Mouse (Mus musculus) B cell, adult 62 days (primary cell): ENCODE data around the gene Zfp292. TPM values are rescaled to one million over a fixed set of nuclear protein-coding genes. Genes with fewer than 3 reads are reported as not detected.

Experiments used
- total RNA-seq: library from RNA; stranded (reverse); gene quantifications from 4 replicates; pipeline ENCODE4 v1.2.4, GENCODE M21; 2023

Zfp292 gene
- 61.8 to 63.1 TPM (median 62.0 TPM) in 4 replicates for total RNA-seq

DNA sequence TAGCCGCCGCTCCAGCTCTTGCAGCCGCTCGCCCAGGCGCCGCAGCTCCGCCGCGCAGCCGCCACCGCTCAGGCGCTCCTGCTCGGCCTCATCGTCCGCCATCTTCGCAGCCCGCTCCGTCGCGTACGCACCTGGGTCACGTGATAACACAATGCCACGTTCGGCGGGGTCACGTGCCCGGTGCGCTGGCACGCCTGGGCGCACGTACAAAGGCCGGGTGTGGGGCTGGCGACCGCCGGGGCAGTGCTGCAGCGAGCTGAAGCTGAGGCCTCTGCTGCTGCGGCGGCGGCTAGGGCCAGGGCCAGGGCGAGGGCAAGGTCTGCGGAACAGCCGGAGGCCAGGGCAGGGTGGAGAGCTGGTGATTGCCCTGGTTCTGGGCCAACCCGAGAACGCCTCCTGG is at the start of gene Zfp292:
Zfp292 (minus strand) TSS at position 143 of the 400 bp plus-strand sequence.

DNA sequence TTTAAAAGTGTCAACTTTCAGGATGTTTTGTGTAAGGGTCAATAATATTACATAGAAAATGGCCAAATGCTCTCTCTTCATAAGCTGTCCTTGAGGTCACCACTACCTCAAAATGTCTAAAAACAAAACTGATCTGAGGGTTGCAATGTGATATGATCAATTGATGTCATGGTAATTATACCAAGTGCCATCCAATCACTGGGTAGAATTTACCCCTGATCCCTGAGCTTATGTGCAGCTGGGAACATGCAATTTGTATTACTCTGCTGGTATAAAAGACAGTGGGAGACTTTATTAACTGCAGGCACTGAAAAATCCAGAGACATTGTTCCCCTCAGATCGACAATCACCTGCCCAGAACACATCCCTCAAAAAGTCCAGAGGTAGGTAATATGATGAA is 10.7 kb upstream of the Zfp292 start, which contains the start of gene Cga:
Cga (plus strand) TSS at position 301 of the 400 bp plus-strand sequence.

GRCm38 (mm10) chr4:34777677-34778527 is 104.9 kb downstream of the Zfp292 start, which contains the start of gene Smim8:
TSS of gene Smim8 (minus strand) at chr4:34778423.

DNA sequence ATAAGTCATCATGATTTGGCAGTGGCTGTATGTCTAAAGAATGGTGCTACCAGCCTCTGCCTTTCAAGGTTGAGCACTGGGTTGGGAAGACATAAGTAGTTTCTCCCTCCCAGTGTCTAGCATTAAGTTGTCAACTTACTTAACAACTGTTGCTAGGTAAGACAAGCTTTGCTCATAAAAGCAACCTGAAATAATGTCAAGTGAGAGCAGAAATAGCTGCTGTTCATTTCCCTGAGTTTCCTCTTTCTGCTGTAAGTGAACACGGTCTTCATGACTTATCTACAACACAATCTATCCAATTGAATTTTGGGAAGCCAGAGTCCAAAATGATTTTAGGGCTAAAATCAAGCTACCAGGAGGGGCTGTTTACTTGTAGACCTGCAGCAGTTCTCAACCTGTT is 126.6 kb downstream of the Zfp292 start, which contains the start of gene Gm136:
Gm136 (minus strand) TSS at position 101 of the 400 bp plus-strand sequence.

Other genes with a start within 250 kb of the Zfp292 start
- 13.2 to 19.0 TPM (median 17.5 TPM) in 4 replicates for gene Slc35a1, start 195.5 kb downstream of the Zfp292 start, total RNA-seq
- not detected in 4 replicates for gene Cfap206, start 152.8 kb downstream of the Zfp292 start, total RNA-seq
- not detected in 4 replicates for gene Gm136, start 126.7 kb downstream of the Zfp292 start, total RNA-seq
- 11.3 to 12.5 TPM (median 12.1 TPM) in 4 replicates for gene Smim8, start 104.5 kb downstream of the Zfp292 start, total RNA-seq
- not detected in 4 replicates for gene Cga, start 10.8 kb upstream of the Zfp292 start, total RNA-seq